Mouse (Mus musculus) bone marrow, adult 2 months (tissue): ENCODE results near the gene Atxn7l1.

Experiments used
- CTCF ChIP-seq: fragments of 200-500 bp; IDR thresholded peaks from 2 replicates; pipeline ENCODE4 v1.5.1; 2011; ENCODE audit warnings: low read length, control low read depth; ENCODE audit not compliant: control insufficient read depth, insufficient read depth
- POLR2A ChIP-seq: fragments of 200-500 bp; IDR thresholded peaks from 2 replicates; pipeline ENCODE4 v1.6.1; 2011; ENCODE audit warnings: low read depth, mild to moderate bottlenecking, control low read depth, low read length, borderline replicate concordance; ENCODE audit not compliant: control insufficient read depth

DNA sequence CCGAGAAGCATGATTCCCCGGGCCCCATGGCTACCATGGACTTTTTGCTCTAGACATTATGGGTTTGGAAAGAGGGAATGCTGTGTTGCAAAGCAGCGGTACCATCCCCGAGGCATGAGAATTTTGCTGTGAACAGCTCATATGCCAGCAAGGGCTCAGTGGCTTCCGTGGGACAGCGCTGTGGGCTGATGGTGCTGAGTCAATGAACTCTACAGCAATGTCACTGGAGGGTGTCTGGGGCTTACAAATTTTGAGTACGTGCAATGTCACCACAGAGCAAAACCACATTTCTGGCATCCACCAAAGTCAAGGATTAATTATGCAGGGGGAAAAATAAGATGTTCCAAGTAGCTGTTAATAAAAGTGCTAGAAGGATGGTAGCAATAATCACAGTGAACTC is 42.6 kb downstream of the Atxn7l1 start:
- TF ChIP-seq CTCF (no peak), POLR2A (no peak)
